Mouse (Mus musculus) liver, embryonic 14.5 days (tissue): ENCODE measurements around the gene Car11. TPM values are rescaled to one million over a fixed set of nuclear protein-coding genes. Genes with fewer than 3 reads are reported as not detected.

ENCODE experiments used
- ATAC-seq: fragments of 200-750 bp; cut with Nextera tagmentation; 2 replicates; pipeline ENCODE4 v1.8.0; 2017; ENCODE audit warnings: moderate number of reproducible peaks, mild to moderate bottlenecking, moderate library complexity; ENCODE audit not compliant: insufficient read depth
- DNase-seq, 3 experiments: peaks; one replicate each; pipeline ENCODE4 v3.0.0-alpha.2; 2012 to 2013; ENCODE audit warnings: low read depth in 3 of 3, low spot score in 3 of 3
- H3K27ac ChIP-seq: fragments of 300-500 bp; sonication (generic); 2 replicates; pipeline ENCODE4 v1.5.1; 2014; ENCODE audit warnings: moderate library complexity, mild to moderate bottlenecking, control low read depth, inconsistent platforms
- H3K27me3 ChIP-seq: fragments of 300-500 bp; sonication (generic); 2 replicates; pipeline ENCODE4 v1.6.1; 2014; ENCODE audit warnings: mild to moderate bottlenecking, low read length, moderate library complexity; ENCODE audit not compliant: control insufficient read depth, insufficient read depth
- H3K36me3 ChIP-seq: fragments of 300-500 bp; sonication (generic); replicated peaks from 2 replicates; pipeline ENCODE4 v1.6.1; 2014; ENCODE audit warnings: low read depth; ENCODE audit not compliant: control insufficient read depth, insufficient read depth
- H3K4me1 ChIP-seq, 2 experiments: fragments of 200-500 bp in 1 of 2; fragments of 300-500 bp in 1 of 2; sonication (generic) in 1 of 2; replicated peaks; 2 replicates each; pipeline ENCODE4 v1.6.1; 2012 to 2014; ENCODE audit warnings: antibody characterized with exemption in 1 of 2, inconsistent platforms in 1 of 2, low read length in 1 of 2; ENCODE audit not compliant: control insufficient read depth in 2 of 2, insufficient read depth in 2 of 2
- H3K4me2 ChIP-seq: fragments of 300-500 bp; sonication (generic); 2 replicates; pipeline ENCODE4 v1.6.1; 2014; ENCODE audit warnings: low read depth, mild to moderate bottlenecking, control low read depth, moderate library complexity
- H3K4me3 ChIP-seq, 2 experiments: fragments of 200-500 bp in 1 of 2; fragments of 300-500 bp in 1 of 2; sonication (generic) in 1 of 2; 2 replicates each; pipeline ENCODE4 v1.5.1; 2012 to 2014; ENCODE audit warnings: low read depth in 2 of 2, low read length in 2 of 2, mild to moderate bottlenecking in 2 of 2, control low read depth in 1 of 2, inconsistent platforms in 1 of 2, moderate library complexity in 1 of 2; ENCODE audit not compliant: insufficient read depth in 1 of 2
- H3K9ac ChIP-seq: fragments of 300-500 bp; sonication (generic); replicated peaks from 2 replicates; pipeline ENCODE4 v1.6.1; 2014; ENCODE audit warnings: mild to moderate bottlenecking, control low read depth, moderate library complexity
- H3K9me3 ChIP-seq: fragments of 300-500 bp; sonication (generic); 2 replicates; pipeline ENCODE4 v1.6.1; 2016; ENCODE audit warnings: low read length, mixed read lengths; ENCODE audit not compliant: control insufficient read depth
- CTCF ChIP-seq: IDR thresholded peaks from 2 replicates; pipeline ENCODE4 v1.5.1; 2016; ENCODE audit warnings: antibody characterized with exemption, low read depth, control low read depth
- EP300 ChIP-seq: IDR thresholded peaks from 2 replicates; pipeline ENCODE4 v1.6.1; 2016; ENCODE audit warnings: antibody characterized with exemption, low read depth
- WGBS: fragments of 180-500 bp; shearing (Covaris S2); extraction: QIAGEN DNeasy Blood & Tissue Kit; methylation state at CpG from one replicate; pipeline ENCODE4 v1.1.7; 2014; ENCODE audit not compliant: insufficient replicate concordance; 5-methylcytosine and 5-hydroxymethylcytosine counted together
- polyA plus RNA-seq, 2 experiments: library from polyadenylated mRNA; depleted of rRNA in 1 of 2; stranded (reverse) in 1 of 2; unstranded in 1 of 2; fragments of >200 nt; fragmentation: Nextera tagmentation in 1 of 2; extraction: Ambion mirVana in 1 of 2; gene quantifications; 2 replicates each; pipeline versions ENCODE4 v1.2.1 to v1.2.3; 2012 to 2014

Gene Car11
- polyA plus RNA-seq, 2 experiments: 0.23 to 0.44 TPM

GRCm38 (mm10) chr7:45747450-45747849, 47.8 kb downstream of the Car11 start:
- Histone ChIP-seq H3K27me3 (no peaks in the 10 kb centered on the region), H3K4me1 (no peaks in the 10 kb centered on the region; a peak in 1 of 4 replicates), H3K9ac (no peak overlapping the region), H3K36me3 (no peaks in the 10 kb centered on the region), H3K27ac (no peak overlapping the region), H3K4me2 (no peak overlapping the region), H3K9me3 (no peaks in the 10 kb centered on the region), H3K4me3 (no peak overlapping the region)
- no peak for TF ChIP-seq CTCF
- no peak for TF ChIP-seq EP300
- 66% methylated on average over 5 of the region's 5 CpGs for WGBS
- DNase-seq (no peak), ATAC-seq (no peak)

GRCm38 (mm10) chr7:45748110-45748509, 48.5 kb downstream of the Car11 start:
- Histone ChIP-seq H3K9me3 (no peaks in the 10 kb centered on the region), H3K4me1 (no peaks in the 10 kb centered on the region; a peak in 1 of 4 replicates), H3K4me2 (no peak overlapping the region), H3K36me3 (no peaks in the 10 kb centered on the region), H3K27ac (no peak overlapping the region), H3K27me3 (no peaks in the 10 kb centered on the region), H3K9ac (no peak overlapping the region), H3K4me3 (no peak overlapping the region)
- 42% methylated on average over 7 of the region's 7 CpGs for WGBS
- no peak for TF ChIP-seq EP300
- no peak for DNase-seq
- no peak for ATAC-seq

GRCm38 (mm10) chr7:45749401-45749800, 49.8 kb downstream of the Car11 start:
- no peaks in the 10 kb centered on the region; a peak in 1 of 4 replicates for H3K4me1 ChIP-seq
- DNase-seq (no peak), ATAC-seq (no peak)
- no peak for TF ChIP-seq EP300
- TF ChIP-seq CTCF: no peak
- H3K9ac ChIP-seq: no peak overlapping the region
- no peaks in the 10 kb centered on the region for H3K27me3 ChIP-seq
- no peaks in the 10 kb centered on the region for H3K36me3 ChIP-seq
- no peak overlapping the region for H3K27ac ChIP-seq
- WGBS: 37% methylated on average over 9 of the region's 10 CpGs
- no peak overlapping the region for H3K4me2 ChIP-seq
- H3K4me3 ChIP-seq: no peak overlapping the region
- H3K9me3 ChIP-seq: no peaks in the 10 kb centered on the region

GRCm38 (mm10) chr7:45750162-45750561, 50.5 kb downstream of the Car11 start:
- H3K4me3 ChIP-seq: no peak overlapping the region
- no peaks in the 10 kb centered on the region for H3K27me3 ChIP-seq
- ATAC-seq (no peak), DNase-seq (no peak)
- no peaks in the 10 kb centered on the region for H3K36me3 ChIP-seq
- WGBS: 66% methylated on average over 9 of the region's 9 CpGs
- TF ChIP-seq EP300 (no peak), CTCF (no peak)
- no peaks in the 10 kb centered on the region; a peak in 1 of 4 replicates for H3K4me1 ChIP-seq
- no peaks in the 10 kb centered on the region for H3K9me3 ChIP-seq
- no peak overlapping the region for H3K4me2 ChIP-seq
- no peak overlapping the region for H3K27ac ChIP-seq
- no peak overlapping the region for H3K9ac ChIP-seq

Other genes starting within 250 kb of the Car11 start
Only the 30 nearest of the 34 such genes appear.
- gene Tulp2, start 218.0 kb upstream of the Car11 start, polyA plus RNA-seq (2012; rRNA removed): 0.06 and 0.13 TPM in 2 replicates
- gene Tulp2, start 218.0 kb upstream of the Car11 start, polyA plus RNA-seq (2014; fragmentation: Nextera tagmentation; extraction: Ambion mirVana): 0.47 and 0.57 TPM in 2 replicates
- not detected in 2 replicates for gene Gm45808, start 213.0 kb upstream of the Car11 start, polyA plus RNA-seq (2012; rRNA removed)
- gene Gm45808, start 213.0 kb upstream of the Car11 start, polyA plus RNA-seq (2014; fragmentation: Nextera tagmentation; extraction: Ambion mirVana): 0.20 TPM in 1 of 2 replicates, not detected in the other
- gene Dhdh, start 211.0 kb upstream of the Car11 start, polyA plus RNA-seq (2012; rRNA removed): 1.5 and 2.2 TPM in 2 replicates
- 1.6 and 1.8 TPM in 2 replicates for gene Dhdh, start 211.0 kb upstream of the Car11 start, polyA plus RNA-seq (2014; fragmentation: Nextera tagmentation; extraction: Ambion mirVana)
- 48.2 and 58.8 TPM in 2 replicates for gene Nucb1, start 189.4 kb upstream of the Car11 start, polyA plus RNA-seq (2012; rRNA removed)
- 81.7 and 97.2 TPM in 2 replicates for gene Nucb1, start 189.4 kb upstream of the Car11 start, polyA plus RNA-seq (2014; fragmentation: Nextera tagmentation; extraction: Ambion mirVana)
- 79.3 and 140 TPM in 2 replicates for gene Ppp1r15a, start 173.6 kb upstream of the Car11 start, polyA plus RNA-seq (2012; rRNA removed)
- gene Ppp1r15a, start 173.6 kb upstream of the Car11 start, polyA plus RNA-seq (2014; fragmentation: Nextera tagmentation; extraction: Ambion mirVana): 165 and 183 TPM in 2 replicates
- 0.52 and 0.90 TPM in 2 replicates for gene Plekha4, start 173.5 kb upstream of the Car11 start, polyA plus RNA-seq (2012; rRNA removed)
- 0.40 and 0.41 TPM in 2 replicates for gene Plekha4, start 173.5 kb upstream of the Car11 start, polyA plus RNA-seq (2014; fragmentation: Nextera tagmentation; extraction: Ambion mirVana)
- 0.95 and 2.1 TPM in 2 replicates for gene Hsd17b14, start 144.9 kb upstream of the Car11 start, polyA plus RNA-seq (2012; rRNA removed)
- gene Hsd17b14, start 144.9 kb upstream of the Car11 start, polyA plus RNA-seq (2014; fragmentation: Nextera tagmentation; extraction: Ambion mirVana): 1.2 and 2.5 TPM in 2 replicates
- gene Bcat2, start 129.7 kb upstream of the Car11 start, polyA plus RNA-seq (2012; rRNA removed): 38.8 and 40.6 TPM in 2 replicates
- 35.9 and 39.4 TPM in 2 replicates for gene Bcat2, start 129.7 kb upstream of the Car11 start, polyA plus RNA-seq (2014; fragmentation: Nextera tagmentation; extraction: Ambion mirVana)
- gene Fgf21, start 84.4 kb upstream of the Car11 start, polyA plus RNA-seq (2012; rRNA removed): not detected in 2 replicates
- not detected in 2 replicates for gene Fgf21, start 84.4 kb upstream of the Car11 start, polyA plus RNA-seq (2014; fragmentation: Nextera tagmentation; extraction: Ambion mirVana)
- gene Fut1, start 82.6 kb upstream of the Car11 start, polyA plus RNA-seq (2012; rRNA removed): not detected in 2 replicates
- not detected in 2 replicates for gene Fut1, start 82.6 kb upstream of the Car11 start, polyA plus RNA-seq (2014; fragmentation: Nextera tagmentation; extraction: Ambion mirVana)
- gene Izumo1, start 78.0 kb upstream of the Car11 start, polyA plus RNA-seq (2012; rRNA removed): 0.10 and 0.15 TPM in 2 replicates
- gene Izumo1, start 78.0 kb upstream of the Car11 start, polyA plus RNA-seq (2014; fragmentation: Nextera tagmentation; extraction: Ambion mirVana): 0.09 TPM in 1 of 2 replicates, not detected in the other
- gene Rasip1, start 72.4 kb upstream of the Car11 start, polyA plus RNA-seq (2012; rRNA removed): 2.2 and 2.6 TPM in 2 replicates
- gene Rasip1, start 72.4 kb upstream of the Car11 start, polyA plus RNA-seq (2014; fragmentation: Nextera tagmentation; extraction: Ambion mirVana): 1.3 and 2.6 TPM in 2 replicates
- gene Mamstr, start 59.9 kb upstream of the Car11 start, polyA plus RNA-seq (2012; rRNA removed): 0.25 and 0.56 TPM in 2 replicates
- gene Mamstr, start 59.9 kb upstream of the Car11 start, polyA plus RNA-seq (2014; fragmentation: Nextera tagmentation; extraction: Ambion mirVana): 0.18 TPM in 1 of 2 replicates, not detected in the other
- gene Fut2, start 33.4 kb upstream of the Car11 start, polyA plus RNA-seq (2012; rRNA removed): 0.17 TPM in 1 of 2 replicates, not detected in the other
- not detected in 2 replicates for gene Fut2, start 33.4 kb upstream of the Car11 start, polyA plus RNA-seq (2014; fragmentation: Nextera tagmentation; extraction: Ambion mirVana)
- 0.04 TPM in 1 of 2 replicates, not detected in the other for gene Ntn5, start 15.8 kb upstream of the Car11 start, polyA plus RNA-seq (2012; rRNA removed)
- not detected in 2 replicates for gene Ntn5, start 15.8 kb upstream of the Car11 start, polyA plus RNA-seq (2014; fragmentation: Nextera tagmentation; extraction: Ambion mirVana)
- 0.02 and 0.03 TPM in 2 replicates for gene Sec1, start 5.4 kb upstream of the Car11 start, polyA plus RNA-seq (2012; rRNA removed)
- not detected in 2 replicates for gene Sec1, start 5.4 kb upstream of the Car11 start, polyA plus RNA-seq (2014; fragmentation: Nextera tagmentation; extraction: Ambion mirVana)
- gene Dbp, start 5.2 kb downstream of the Car11 start, polyA plus RNA-seq (2012; rRNA removed): 0.69 and 0.80 TPM in 2 replicates
- 0.51 and 0.54 TPM in 2 replicates for gene Dbp, start 5.2 kb downstream of the Car11 start, polyA plus RNA-seq (2014; fragmentation: Nextera tagmentation; extraction: Ambion mirVana)
- 499 and 605 TPM in 2 replicates for gene Rpl18, start 15.6 kb downstream of the Car11 start, polyA plus RNA-seq (2012; rRNA removed)
- gene Rpl18, start 15.6 kb downstream of the Car11 start, polyA plus RNA-seq (2014; fragmentation: Nextera tagmentation; extraction: Ambion mirVana): 832 and 846 TPM in 2 replicates
- gene Sphk2, start 18.2 kb downstream of the Car11 start, polyA plus RNA-seq (2012; rRNA removed): 7.6 and 9.1 TPM in 2 replicates
- gene Sphk2, start 18.2 kb downstream of the Car11 start, polyA plus RNA-seq (2014; fragmentation: Nextera tagmentation; extraction: Ambion mirVana): 5.8 and 9.0 TPM in 2 replicates
- 0.31 and 0.32 TPM in 2 replicates for gene Fam83e, start 21.4 kb downstream of the Car11 start, polyA plus RNA-seq (2012; rRNA removed)
- gene Fam83e, start 21.4 kb downstream of the Car11 start, polyA plus RNA-seq (2014; fragmentation: Nextera tagmentation; extraction: Ambion mirVana): 0.14 and 0.32 TPM in 2 replicates
- not detected in 2 replicates for gene Spaca4, start 26.0 kb downstream of the Car11 start, polyA plus RNA-seq (2012; rRNA removed)
- not detected in 2 replicates for gene Spaca4, start 26.0 kb downstream of the Car11 start, polyA plus RNA-seq (2014; fragmentation: Nextera tagmentation; extraction: Ambion mirVana)
- 0.18 and 0.48 TPM in 2 replicates for gene Lmtk3, start 83.9 kb downstream of the Car11 start, polyA plus RNA-seq (2012; rRNA removed)
- not detected in 2 replicates for gene Lmtk3, start 83.9 kb downstream of the Car11 start, polyA plus RNA-seq (2014; fragmentation: Nextera tagmentation; extraction: Ambion mirVana)
- gene Sult2b1, start 84.8 kb downstream of the Car11 start, polyA plus RNA-seq (2012; rRNA removed): 0.06 and 0.35 TPM in 2 replicates
- gene Sult2b1, start 84.8 kb downstream of the Car11 start, polyA plus RNA-seq (2014; fragmentation: Nextera tagmentation; extraction: Ambion mirVana): 0.15 and 0.43 TPM in 2 replicates
- gene Cyth2, start 114.7 kb downstream of the Car11 start, polyA plus RNA-seq (2012; rRNA removed): 14.5 and 19.4 TPM in 2 replicates
- 23.0 and 26.5 TPM in 2 replicates for gene Cyth2, start 114.7 kb downstream of the Car11 start, polyA plus RNA-seq (2014; fragmentation: Nextera tagmentation; extraction: Ambion mirVana)
- 0.06 and 0.11 TPM in 2 replicates for gene Kcnj14, start 124.9 kb downstream of the Car11 start, polyA plus RNA-seq (2012; rRNA removed)
- gene Kcnj14, start 124.9 kb downstream of the Car11 start, polyA plus RNA-seq (2014; fragmentation: Nextera tagmentation; extraction: Ambion mirVana): 0.06 and 0.19 TPM in 2 replicates
- 11.2 and 12.8 TPM in 2 replicates for gene Grwd1, start 131.1 kb downstream of the Car11 start, polyA plus RNA-seq (2012; rRNA removed)
- 23.0 and 23.7 TPM in 2 replicates for gene Grwd1, start 131.1 kb downstream of the Car11 start, polyA plus RNA-seq (2014; fragmentation: Nextera tagmentation; extraction: Ambion mirVana)
- 53.9 and 74.6 TPM in 2 replicates for gene Kdelr1, start 172.9 kb downstream of the Car11 start, polyA plus RNA-seq (2012; rRNA removed)
- gene Kdelr1, start 172.9 kb downstream of the Car11 start, polyA plus RNA-seq (2014; fragmentation: Nextera tagmentation; extraction: Ambion mirVana): 33.9 and 34.8 TPM in 2 replicates
- 0.11 and 0.13 TPM in 2 replicates for gene Grin2d, start 178.5 kb downstream of the Car11 start, polyA plus RNA-seq (2012; rRNA removed)
- 0.01 TPM in 1 of 2 replicates, not detected in the other for gene Grin2d, start 178.5 kb downstream of the Car11 start, polyA plus RNA-seq (2014; fragmentation: Nextera tagmentation; extraction: Ambion mirVana)
- gene Syngr4, start 196.9 kb downstream of the Car11 start, polyA plus RNA-seq (2012; rRNA removed): 0.86 and 1.2 TPM in 2 replicates
- gene Syngr4, start 196.9 kb downstream of the Car11 start, polyA plus RNA-seq (2014; fragmentation: Nextera tagmentation; extraction: Ambion mirVana): 1.2 and 1.3 TPM in 2 replicates
- gene Tmem143, start 197.1 kb downstream of the Car11 start, polyA plus RNA-seq (2012; rRNA removed): 8.6 and 10.2 TPM in 2 replicates
- gene Tmem143, start 197.1 kb downstream of the Car11 start, polyA plus RNA-seq (2014; fragmentation: Nextera tagmentation; extraction: Ambion mirVana): 2.4 and 2.7 TPM in 2 replicates